Mouse (Mus musculus): ENCODE measurements around the gene Cep250. TPM values are rescaled to one million over a fixed set of nuclear protein-coding genes. Genes with fewer than 3 reads are reported as not detected.

The Cep250 gene
- polyA plus RNA-seq, 1 experiment from 2014 or later, result 13.6 TPM

DNA sequence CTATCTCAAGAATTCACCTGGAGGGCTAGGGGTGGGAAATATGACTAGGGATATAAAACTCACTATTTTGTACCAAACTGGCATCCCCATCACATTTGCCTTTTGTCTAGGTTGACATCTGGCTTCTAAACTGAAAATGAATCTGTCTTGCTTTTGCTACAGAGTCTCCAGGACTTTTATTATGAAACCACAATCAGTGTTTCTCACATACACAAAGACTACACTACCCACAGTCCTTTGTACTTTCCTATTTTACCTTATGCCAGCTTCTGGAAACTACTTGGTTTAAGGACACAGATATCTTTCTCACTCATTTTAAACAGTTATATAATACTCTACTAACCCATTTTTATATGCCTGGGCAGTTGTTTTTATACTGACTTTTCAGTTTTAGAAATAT lies 69.2 kb downstream of the Cep250 start:
- no peaks in the 10 kb centered on the region for H3K9me3 ChIP-seq
- H3K9ac ChIP-seq, result no peak overlapping the region
- H3K36me3 ChIP-seq, result no peaks in the 10 kb centered on the region
- no peak overlapping the region for H3K4me3 ChIP-seq
- no peaks in the 10 kb centered on the region for H3K27me3 ChIP-seq
- no peak overlapping the region for H3K27ac ChIP-seq (replicated peaks)
- no peak for ATAC-seq (ENCODE audit: low FRiP score, low read depth)
- no peaks in the 10 kb centered on the region for H3K4me1 ChIP-seq (replicated peaks)
- no peak overlapping the region for H3K4me2 ChIP-seq

DNA sequence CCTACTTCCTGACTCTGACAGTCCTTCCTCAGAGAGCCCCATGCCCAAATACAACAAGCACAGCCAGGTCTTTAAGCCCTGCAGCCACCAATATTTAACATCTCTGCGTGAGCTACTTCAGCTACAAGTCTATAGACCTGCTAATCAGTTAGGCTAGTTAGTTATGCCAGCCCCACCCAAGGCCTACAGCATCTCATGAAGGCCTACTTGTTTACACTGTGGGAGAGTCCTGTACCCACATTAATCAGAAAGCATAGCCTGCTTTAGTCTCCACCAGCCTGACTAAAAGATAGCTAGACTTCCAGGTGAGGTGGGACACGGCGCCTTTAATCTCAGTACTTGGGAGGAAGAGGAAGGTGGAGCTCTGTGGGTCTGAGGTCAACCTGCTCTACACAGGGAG lies 83.1 kb downstream of the Cep250 start:
- no peak overlapping the region for H3K4me2 ChIP-seq
- H3K27ac ChIP-seq (replicated peaks), result no peak overlapping the region
- H3K4me1 ChIP-seq (replicated peaks), result no peaks in the 10 kb centered on the region
- no peaks in the 10 kb centered on the region for H3K9me3 ChIP-seq
- no peak overlapping the region for H3K4me3 ChIP-seq
- no peak for ATAC-seq (ENCODE audit: low FRiP score, low read depth)
- no peaks in the 10 kb centered on the region for H3K36me3 ChIP-seq
- 97% methylated on average over 3 of the region's 3 CpGs for WGBS
- H3K27me3 ChIP-seq, result no peaks in the 10 kb centered on the region
- H3K9ac ChIP-seq, result no peak overlapping the region

DNA sequence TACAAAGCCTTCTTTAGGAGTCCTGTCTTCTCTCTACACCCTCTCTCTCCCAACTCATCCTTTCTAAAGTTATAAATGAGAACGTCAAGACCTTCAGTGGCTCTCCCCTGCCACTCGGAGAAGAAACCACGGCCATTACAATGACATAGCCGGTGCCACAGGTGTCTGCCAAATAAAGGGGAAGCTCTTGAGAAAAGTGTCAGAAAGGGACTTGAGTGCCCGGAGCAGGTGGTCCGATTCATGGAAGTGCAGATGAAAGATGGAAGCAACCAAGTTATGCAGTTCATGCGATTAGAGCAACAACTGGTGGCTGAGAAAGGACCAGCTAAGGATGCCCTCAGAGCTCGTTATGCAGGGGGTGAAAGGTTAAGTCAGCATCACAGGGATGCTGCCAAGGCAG lies 86.6 kb downstream of the Cep250 start:
- H3K4me1 ChIP-seq (replicated peaks), result 0 out of 2 replicates have a peak, but pooled peaks cover 3% of the 10 kb centered on the region
- no peak overlapping the region for H3K27ac ChIP-seq (replicated peaks)
- H3K9me3 ChIP-seq, result no peaks in the 10 kb centered on the region
- peaks cover 10% of the 10 kb centered on the region; the same call in 1 of the 2 replicates for H3K27me3 ChIP-seq
- 86% methylated on average over 8 of the region's 8 CpGs for WGBS
- no peak overlapping the region for H3K4me3 ChIP-seq
- no peak overlapping the region for H3K9ac ChIP-seq
- no peak for ATAC-seq (ENCODE audit: low FRiP score, low read depth)
- no peaks in the 10 kb centered on the region for H3K36me3 ChIP-seq
- H3K4me2 ChIP-seq, result no peak overlapping the region

DNA sequence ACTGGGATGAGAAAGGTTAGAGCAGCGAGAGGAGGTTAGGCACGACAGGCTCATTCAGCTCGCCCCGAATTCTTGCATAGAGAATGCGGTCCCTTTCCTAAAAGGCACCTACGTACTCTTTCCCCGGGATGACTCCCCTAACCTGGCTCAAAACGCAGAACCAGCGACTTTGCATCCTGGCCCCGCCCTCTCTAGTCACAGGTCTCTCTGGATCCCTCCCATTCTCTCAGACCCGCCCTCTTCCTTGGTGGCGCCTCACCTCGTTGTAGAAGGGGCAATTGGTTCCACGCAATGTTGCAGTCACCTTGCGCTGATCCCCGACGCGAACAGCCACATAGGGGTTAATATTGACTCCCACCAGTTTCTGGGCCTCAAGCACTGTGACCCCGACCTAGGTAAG lies 91.7 kb downstream of the Cep250 start:
- Histone ChIP-seq H3K36me3 (no peaks in the 10 kb centered on the region), H3K27me3 (peaks cover 10% of the 10 kb centered on the region; the same call in 1 of the 2 replicates), H3K4me1 (replicated peaks) (0 out of 2 replicates have a peak, but pooled peaks cover 5% of the 10 kb centered on the region), H3K9me3 (no peaks in the 10 kb centered on the region), H3K27ac (replicated peaks) (no peak overlapping the region), H3K4me2 (peak overlapping the region; percentile 31; the same call in 1 of the 2 replicates), H3K4me3 (no peak overlapping the region), H3K9ac (no peak overlapping the region)
- no peak for ATAC-seq (ENCODE audit: low FRiP score, low read depth)
- 7% methylated on average over 19 of the region's 19 CpGs for WGBS

Other genes starting within 250 kb of the Cep250 start
- gene Edem2, start 227.0 kb upstream of the Cep250 start, polyA plus RNA-seq (2015; fragmentation: Nextera tagmentation; extraction: Ambion mirVana), result 39.9 and 42.4 TPM in 2 replicates
- not detected in 2 replicates for gene Gm17581, start 220.6 kb upstream of the Cep250 start, polyA plus RNA-seq (2015; fragmentation: Nextera tagmentation; extraction: Ambion mirVana)
- 2.9 and 4.1 TPM in 2 replicates for gene Procr, start 205.3 kb upstream of the Cep250 start, polyA plus RNA-seq (2015; fragmentation: Nextera tagmentation; extraction: Ambion mirVana)
- gene Mmp24, start 181.1 kb upstream of the Cep250 start, polyA plus RNA-seq (2015; fragmentation: Nextera tagmentation; extraction: Ambion mirVana), result 18.9 and 19.6 TPM in 2 replicates
- gene BC029722, start 137.0 kb upstream of the Cep250 start, polyA plus RNA-seq (2015; fragmentation: Nextera tagmentation; extraction: Ambion mirVana), result 39.1 and 42.7 TPM in 2 replicates
- 148 and 155 TPM in 2 replicates for gene Eif6, start 129.5 kb upstream of the Cep250 start, polyA plus RNA-seq (2015; fragmentation: Nextera tagmentation; extraction: Ambion mirVana)
- gene Fam83c, start 121.6 kb upstream of the Cep250 start, polyA plus RNA-seq (2015; fragmentation: Nextera tagmentation; extraction: Ambion mirVana), result 0.45 and 0.82 TPM in 2 replicates
- gene Uqcc1, start 26.1 kb upstream of the Cep250 start, polyA plus RNA-seq (2015; fragmentation: Nextera tagmentation; extraction: Ambion mirVana), result 64.2 and 65.0 TPM in 2 replicates
- not detected in 2 replicates for gene Gm15557, start 15.7 kb upstream of the Cep250 start, polyA plus RNA-seq (2015; fragmentation: Nextera tagmentation; extraction: Ambion mirVana)
- gene Gdf5, start 11.1 kb upstream of the Cep250 start, polyA plus RNA-seq (2015; fragmentation: Nextera tagmentation; extraction: Ambion mirVana), result 1.8 and 2.8 TPM in 2 replicates
- gene 6430550D23Rik, start 51.5 kb downstream of the Cep250 start, polyA plus RNA-seq (2015; fragmentation: Nextera tagmentation; extraction: Ambion mirVana), result 1.2 and 2.9 TPM in 2 replicates
- 426 and 467 TPM in 2 replicates for gene Ergic3, start 51.6 kb downstream of the Cep250 start, polyA plus RNA-seq (2015; fragmentation: Nextera tagmentation; extraction: Ambion mirVana)
- gene Fer1l4, start 96.5 kb downstream of the Cep250 start, polyA plus RNA-seq (2015; fragmentation: Nextera tagmentation; extraction: Ambion mirVana), result not detected in 2 replicates
- 7.0 and 7.3 TPM in 2 replicates for gene Spag4, start 108.7 kb downstream of the Cep250 start, polyA plus RNA-seq (2015; fragmentation: Nextera tagmentation; extraction: Ambion mirVana)
- gene Cpne1, start 155.5 kb downstream of the Cep250 start, polyA plus RNA-seq (2015; fragmentation: Nextera tagmentation; extraction: Ambion mirVana), result 26.9 and 28.7 TPM in 2 replicates
- 17.7 and 23.0 TPM in 2 replicates for gene Rbm12, start 155.5 kb downstream of the Cep250 start, polyA plus RNA-seq (2015; fragmentation: Nextera tagmentation; extraction: Ambion mirVana)
- 16.0 and 19.6 TPM in 2 replicates for gene Gm28036, start 170.6 kb downstream of the Cep250 start, polyA plus RNA-seq (2015; fragmentation: Nextera tagmentation; extraction: Ambion mirVana)
- gene Romo1, start 187.6 kb downstream of the Cep250 start, polyA plus RNA-seq (2015; fragmentation: Nextera tagmentation; extraction: Ambion mirVana), result 439 and 455 TPM in 2 replicates
- gene Nfs1, start 187.7 kb downstream of the Cep250 start, polyA plus RNA-seq (2015; fragmentation: Nextera tagmentation; extraction: Ambion mirVana), result 33.9 and 35.2 TPM in 2 replicates
- gene Rbm39, start 223.8 kb downstream of the Cep250 start, polyA plus RNA-seq (2015; fragmentation: Nextera tagmentation; extraction: Ambion mirVana), result 414 and 423 TPM in 2 replicates
- 111 and 112 TPM in 2 replicates for gene Phf20, start 240.0 kb downstream of the Cep250 start, polyA plus RNA-seq (2015; fragmentation: Nextera tagmentation; extraction: Ambion mirVana)

Data from hindbrain, embryonic 15.5 days (tissue).